Mouse (Mus musculus) liver, embryonic 13.5 days (tissue): ENCODE results near the gene Kif9. TPM values are rescaled to one million over a fixed set of nuclear protein-coding genes. Genes with fewer than 3 reads are reported as not detected.

ENCODE experiments used
- ATAC-seq: fragments of 200-750 bp; cut with Nextera tagmentation; 2 replicates; pipeline ENCODE4 v1.8.0; 2017; ENCODE audit warnings: low read depth, mild to moderate bottlenecking, moderate number of reproducible peaks, moderate library complexity
- DNase-seq: peaks from one replicate; pipeline ENCODE4 v3.0.0; 2022
- H3K27ac ChIP-seq: fragments of 300-500 bp; sonication (generic); 2 replicates; pipeline ENCODE4 v1.5.1; 2015; ENCODE audit warnings: moderate library complexity, mild to moderate bottlenecking, inconsistent platforms
- H3K27me3 ChIP-seq: fragments of 300-500 bp; sonication (generic); 2 replicates; pipeline ENCODE4 v1.6.1; 2015; ENCODE audit warnings: mild to moderate bottlenecking, inconsistent platforms
- H3K36me3 ChIP-seq: fragments of 300-500 bp; sonication (generic); 2 replicates; pipeline ENCODE4 v1.6.1; 2015; ENCODE audit warnings: mild to moderate bottlenecking, inconsistent platforms
- H3K4me1 ChIP-seq: fragments of 300-500 bp; sonication (generic); replicated peaks from 2 replicates; pipeline ENCODE4 v1.6.1; 2015; ENCODE audit warnings: inconsistent platforms
- H3K4me2 ChIP-seq: fragments of 300-500 bp; sonication (generic); 2 replicates; pipeline ENCODE4 v1.6.1; 2015; ENCODE audit warnings: inconsistent platforms, mild to moderate bottlenecking, moderate library complexity
- H3K4me3 ChIP-seq: fragments of 300-500 bp; sonication (generic); replicated peaks from 2 replicates; pipeline ENCODE4 v1.5.1; 2015; ENCODE audit warnings: mild to moderate bottlenecking, inconsistent platforms
- H3K9ac ChIP-seq: fragments of 300-500 bp; sonication (generic); 2 replicates; pipeline ENCODE4 v1.6.1; 2015; ENCODE audit warnings: mild to moderate bottlenecking, inconsistent platforms
- H3K9me3 ChIP-seq: fragments of 300-500 bp; sonication (generic); replicated peaks from 2 replicates; pipeline ENCODE4 v1.6.1; 2016; ENCODE audit warnings: inconsistent platforms
- WGBS: fragments of 180-500 bp; shearing (Covaris S2); methylation state at CpG from one replicate; pipeline ENCODE4 v1.1.7; 2015; ENCODE audit not compliant: insufficient replicate concordance; 5-methylcytosine and 5-hydroxymethylcytosine counted together
- polyA plus RNA-seq: library from polyadenylated mRNA; unstranded; fragments of >200 nt; fragmentation: Nextera tagmentation; extraction: Ambion mirVana; gene quantifications from 2 replicates; pipeline ENCODE4 v1.2.1, GENCODE M21; 2015

Kif9 gene
- polyA plus RNA-seq, 1 experiment from 2014 or later = 0.27 TPM

GRCm38 (mm10) chr9:110460884-110461815 is 15.6 kb upstream of the Kif9 start:
- no peak for DNase-seq
- Histone ChIP-seq H3K4me1 (peaks cover 48% of the 10 kb centered on the region), H3K4me3 (no peak overlapping the region), H3K27ac (peak overlapping the region; percentile 16; the same call in 1 of the 2 replicates), H3K36me3 (no peaks in the 10 kb centered on the region), H3K9me3 (no peaks in the 10 kb centered on the region), H3K4me2 (0 out of 2 replicates have a peak overlapping the region, but pooled peaks have one; percentile 14), H3K9ac (no peak overlapping the region), H3K27me3 (no peaks in the 10 kb centered on the region)
- ATAC-seq = peak; percentile 25
- 32% methylated on average over 18 of the region's 18 CpGs for WGBS

- H3K4me1 ChIP-seq = peaks cover 48% of the 10 kb centered on the region
- WGBS = 49% methylated on average over 7 of the region's 7 CpGs
- no peak overlapping the region for H3K9ac ChIP-seq
- no peak for DNase-seq
- no peaks in the 10 kb centered on the region for H3K27me3 ChIP-seq
- H3K9me3 ChIP-seq = no peaks in the 10 kb centered on the region
- H3K4me3 ChIP-seq = no peak overlapping the region
- H3K27ac ChIP-seq = no peak overlapping the region
- ATAC-seq = no peak
- H3K4me2 ChIP-seq = no peak overlapping the region
- no peaks in the 10 kb centered on the region for H3K36me3 ChIP-seq
Measured at GRCm38 (mm10) chr9:110462321-110462720, 14.4 kb upstream of the Kif9 start.

GRCm38 (mm10) chr9:110463983-110464591 is 12.7 kb upstream of the Kif9 start:
- no peak for DNase-seq
- Histone ChIP-seq H3K4me2 (no peak overlapping the region), H3K4me1 (peaks cover 44% of the 10 kb centered on the region), H3K9me3 (no peaks in the 10 kb centered on the region), H3K9ac (no peak overlapping the region), H3K4me3 (no peak overlapping the region), H3K27me3 (no peaks in the 10 kb centered on the region), H3K27ac (peak overlapping the region; percentile 32; the same call in 1 of the 2 replicates), H3K36me3 (no peaks in the 10 kb centered on the region)
- no peak for ATAC-seq
- 28% methylated on average over 6 of the region's 6 CpGs for WGBS

GRCm38 (mm10) chr9:110465336-110465735 is 11.4 kb upstream of the Kif9 start:
- 74% methylated on average over 6 of the region's 6 CpGs for WGBS
- DNase-seq (no peak), ATAC-seq (no peak)
- no peak overlapping the region for H3K27ac ChIP-seq
- H3K36me3 ChIP-seq = no peaks in the 10 kb centered on the region
- H3K4me2 ChIP-seq = no peak overlapping the region
- no peak overlapping the region for H3K9ac ChIP-seq
- H3K4me3 ChIP-seq = no peak overlapping the region
- H3K27me3 ChIP-seq = no peaks in the 10 kb centered on the region
- peaks cover 36% of the 10 kb centered on the region for H3K4me1 ChIP-seq
- no peaks in the 10 kb centered on the region for H3K9me3 ChIP-seq

- ATAC-seq (no peak), DNase-seq (no peak)
- Histone ChIP-seq H3K4me2 (no peak overlapping the region), H3K9ac (no peak overlapping the region), H3K4me1 (peaks cover 30% of the 10 kb centered on the region), H3K9me3 (no peaks in the 10 kb centered on the region), H3K27me3 (no peaks in the 10 kb centered on the region), H3K4me3 (no peak overlapping the region), H3K27ac (no peak overlapping the region), H3K36me3 (no peaks in the 10 kb centered on the region)
- 71% methylated on average over 3 of the region's 3 CpGs for WGBS
Measured at GRCm38 (mm10) chr9:110466179-110466578, 10.6 kb upstream of the Kif9 start.

GRCm38 (mm10) chr9:110477951-110478350 is 1.2 kb downstream of the Kif9 start:
- no peak for DNase-seq
- no peak overlapping the region for H3K9ac ChIP-seq
- no peaks in the 10 kb centered on the region for H3K9me3 ChIP-seq
- 45% methylated on average over 11 of the region's 11 CpGs for WGBS
- peak overlapping the region; percentile 89; the same call in 1 of the 2 replicates for H3K4me2 ChIP-seq
- peaks cover 3% of the 10 kb centered on the region; the same call in 1 of the 2 replicates for H3K36me3 ChIP-seq
- peaks cover 12% of the 10 kb centered on the region for H3K27me3 ChIP-seq
- H3K4me1 ChIP-seq = peaks cover 23% of the 10 kb centered on the region
- ATAC-seq = no peak
- no peak overlapping the region for H3K27ac ChIP-seq
- peak overlapping the region; percentile 77 for H3K4me3 ChIP-seq

- H3K36me3 ChIP-seq = no peaks in the 10 kb centered on the region
- H3K9me3 ChIP-seq = no peaks in the 10 kb centered on the region
- H3K4me2 ChIP-seq = no peak overlapping the region
- peaks cover 12% of the 10 kb centered on the region for H3K27me3 ChIP-seq
- no peak overlapping the region; the same call in 1 of the 2 replicates for H3K9ac ChIP-seq
- ATAC-seq (no peak), DNase-seq (no peak)
- WGBS = 59% methylated on average over 4 of the region's 4 CpGs
- H3K4me1 ChIP-seq = peaks cover 23% of the 10 kb centered on the region
- H3K4me3 ChIP-seq = no peak overlapping the region
- no peak overlapping the region for H3K27ac ChIP-seq
Measured at GRCm38 (mm10) chr9:110478639-110479038, 1.9 kb downstream of the Kif9 start.

GRCm38 (mm10) chr9:110488841-110489240 is 12.1 kb downstream of the Kif9 start:
- WGBS = 56% methylated on average over 4 of the region's 4 CpGs
- no peak for ATAC-seq
- no peak overlapping the region for H3K27ac ChIP-seq

GRCm38 (mm10) chr9:110490913-110491312 is 14.2 kb downstream of the Kif9 start:
- Histone ChIP-seq H3K4me3 (no peak overlapping the region), H3K27me3 (no peaks in the 10 kb centered on the region), H3K9me3 (peaks cover 7% of the 10 kb centered on the region), H3K9ac (no peak overlapping the region), H3K36me3 (no peaks in the 10 kb centered on the region), H3K4me2 (no peak overlapping the region), H3K27ac (no peak overlapping the region), H3K4me1 (no peaks in the 10 kb centered on the region)
- WGBS = 51% methylated on average over 5 of the region's 5 CpGs
- DNase-seq = no peak
- ATAC-seq = no peak

More at GRCm38 (mm10) chr9:110488841-110489240, 12.1 kb downstream of the Kif9 start:
- Histone ChIP-seq H3K9me3 (peaks cover 7% of the 10 kb centered on the region), H3K9ac (no peak overlapping the region), H3K4me1 (no peaks in the 10 kb centered on the region), H3K27me3 (no peaks in the 10 kb centered on the region), H3K4me3 (no peak overlapping the region), H3K36me3 (no peaks in the 10 kb centered on the region), H3K4me2 (no peak overlapping the region)
- no peak for DNase-seq

GRCm38 (mm10) chr9:110525737-110526136 is 49.0 kb downstream of the Kif9 start:
- WGBS = 42% methylated on average over 2 of the region's 2 CpGs
- Histone ChIP-seq H3K27ac (no peak overlapping the region), H3K4me1 (peaks cover 18% of the 10 kb centered on the region), H3K9me3 (no peaks in the 10 kb centered on the region), H3K4me3 (no peak overlapping the region), H3K9ac (no peak overlapping the region), H3K4me2 (no peak overlapping the region), H3K27me3 (no peaks in the 10 kb centered on the region), H3K36me3 (no peaks in the 10 kb centered on the region)
- DNase-seq (no peak), ATAC-seq (no peak)

- Histone ChIP-seq H3K4me3 (peak overlapping the region; percentile 37), H3K36me3 (no peaks in the 10 kb centered on the region), H3K27ac (no peak overlapping the region), H3K9me3 (no peaks in the 10 kb centered on the region), H3K4me2 (peak overlapping the region; percentile 89), H3K27me3 (no peaks in the 10 kb centered on the region), H3K4me1 (peaks cover 35% of the 10 kb centered on the region), H3K9ac (peak overlapping the region; percentile 31; the same call in 1 of the 2 replicates)
- DNase-seq (peak; percentile 64), ATAC-seq (no peak)
- 48% methylated on average over 9 of the region's 9 CpGs for WGBS
Measured at GRCm38 (mm10) chr9:110529002-110529737, 52.4 kb downstream of the Kif9 start.
